Mouse (Mus musculus) forebrain, embryonic 15.5 days (tissue): ENCODE results near the gene H2-DMb1. TPM values are rescaled to one million over a fixed set of nuclear protein-coding genes. Genes with fewer than 3 reads are reported as not detected.

Experiments used
- ATAC-seq: fragments of 200-750 bp; cut with Nextera tagmentation; replicated peaks from 2 replicates; pipeline ENCODE4 v1.8.0; 2017; ENCODE audit warnings: mild to moderate bottlenecking, moderate TSS enrichment, moderate library complexity
- H3K27ac ChIP-seq: fragments of 300-500 bp; sonication (generic); replicated peaks from 2 replicates; pipeline ENCODE4 v1.5.1; 2015; ENCODE audit warnings: mild to moderate bottlenecking, inconsistent platforms
- H3K27me3 ChIP-seq: fragments of 300-500 bp; sonication (generic); 2 replicates; pipeline ENCODE4 v1.6.1; 2015; ENCODE audit warnings: inconsistent platforms
- H3K36me3 ChIP-seq: fragments of 300-500 bp; sonication (generic); 2 replicates; pipeline ENCODE4 v1.6.1; 2015; ENCODE audit warnings: mild to moderate bottlenecking, inconsistent platforms
- H3K4me1 ChIP-seq: fragments of 300-500 bp; sonication (generic); 2 replicates; pipeline ENCODE4 v1.6.1; 2015; ENCODE audit warnings: inconsistent platforms
- H3K4me2 ChIP-seq: fragments of 300-500 bp; sonication (generic); replicated peaks from 2 replicates; pipeline ENCODE4 v1.6.1; 2015; ENCODE audit warnings: mild to moderate bottlenecking, inconsistent platforms
- H3K4me3 ChIP-seq: fragments of 300-500 bp; sonication (generic); 2 replicates; pipeline ENCODE4 v1.5.1; 2015; ENCODE audit warnings: mild to moderate bottlenecking, inconsistent platforms
- H3K9ac ChIP-seq: fragments of 300-500 bp; sonication (generic); replicated peaks from 2 replicates; pipeline ENCODE4 v1.6.1; 2015; ENCODE audit warnings: mild to moderate bottlenecking, inconsistent platforms
- H3K9me3 ChIP-seq: fragments of 300-500 bp; sonication (generic); 2 replicates; pipeline ENCODE4 v1.6.1; 2016; ENCODE audit warnings: inconsistent platforms
- WGBS: fragments of 180-500 bp; shearing (Covaris S2); methylation state at CpG from one replicate; pipeline ENCODE4 v1.1.7; 2015; ENCODE audit warnings: mixed read lengths; 5-methylcytosine and 5-hydroxymethylcytosine counted together
- polyA plus RNA-seq: library from polyadenylated mRNA; unstranded; fragments of >200 nt; fragmentation: Nextera tagmentation; extraction: Ambion mirVana; gene quantifications from 2 replicates; pipeline ENCODE4 v1.2.1, GENCODE M21; 2015

The H2-DMb1 gene
- polyA plus RNA-seq, 1 experiment from 2014 or later: 0.88 TPM

GRCm38 (mm10) chr17:34208421-34208820, 55.5 kb downstream of the H2-DMb1 start:
- no peak for ATAC-seq
- H3K9ac ChIP-seq: no peak overlapping the region
- no peak overlapping the region for H3K27ac ChIP-seq
- H3K4me2 ChIP-seq: no peak overlapping the region
- no peaks in the 10 kb centered on the region for H3K9me3 ChIP-seq
- H3K4me1 ChIP-seq: peaks cover 11% of the 10 kb centered on the region; the same call in 1 of the 2 replicates
- H3K27me3 ChIP-seq: peaks cover 48% of the 10 kb centered on the region
- H3K36me3 ChIP-seq: no peaks in the 10 kb centered on the region
- WGBS: 23% methylated on average over 10 of the region's 10 CpGs
- no peak overlapping the region for H3K4me3 ChIP-seq

DNA sequence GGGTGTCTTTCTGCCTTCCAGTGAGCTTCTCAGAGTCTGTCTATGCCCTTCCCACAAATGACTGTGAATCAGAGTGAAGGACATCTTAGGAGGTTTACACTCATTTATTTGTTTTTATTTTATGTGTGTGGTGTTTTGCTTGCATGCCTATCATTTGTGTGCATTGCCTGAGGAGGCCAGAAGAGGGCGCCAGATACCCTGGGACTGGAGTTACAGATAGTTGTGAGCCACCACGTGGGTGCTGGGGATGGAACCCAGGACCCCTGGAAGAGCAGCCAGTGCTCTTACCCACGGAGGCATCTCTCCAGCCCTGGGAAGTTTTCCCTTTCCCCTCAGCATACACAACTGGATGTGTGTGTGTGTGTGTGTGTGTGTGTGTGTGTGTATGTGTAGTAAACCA, 56.8 kb downstream of the H2-DMb1 start:
- H3K4me3 ChIP-seq: no peak overlapping the region
- H3K9ac ChIP-seq: no peak overlapping the region
- H3K27ac ChIP-seq: no peak overlapping the region
- peaks cover 46% of the 10 kb centered on the region for H3K27me3 ChIP-seq
- H3K4me2 ChIP-seq: no peak overlapping the region
- ATAC-seq: no peak
- H3K36me3 ChIP-seq: no peaks in the 10 kb centered on the region
- H3K9me3 ChIP-seq: no peaks in the 10 kb centered on the region
- peaks cover 9% of the 10 kb centered on the region; the same call in 1 of the 2 replicates for H3K4me1 ChIP-seq
- 52% methylated on average over 3 of the region's 3 CpGs for WGBS

Other genes with a start within 250 kb of the H2-DMb1 start
- gene Platr17, start 247.9 kb upstream of the H2-DMb1 start, polyA plus RNA-seq: 0.32 and 0.80 TPM in 2 replicates
- gene Daxx, start 243.7 kb upstream of the H2-DMb1 start, polyA plus RNA-seq: 61.5 and 63.5 TPM in 2 replicates
- gene Tapbp, start 237.2 kb upstream of the H2-DMb1 start, polyA plus RNA-seq: 18.2 and 18.4 TPM in 2 replicates
- gene Zbtb22, start 237.2 kb upstream of the H2-DMb1 start, polyA plus RNA-seq: 18.7 and 19.5 TPM in 2 replicates
- 46.6 and 47.2 TPM in 2 replicates for gene Rgl2, start 223.5 kb upstream of the H2-DMb1 start, polyA plus RNA-seq
- 198 and 212 TPM in 2 replicates for gene Pfdn6, start 212.7 kb upstream of the H2-DMb1 start, polyA plus RNA-seq
- 31.0 and 33.4 TPM in 2 replicates for gene Wdr46, start 212.4 kb upstream of the H2-DMb1 start, polyA plus RNA-seq
- 10.1 and 10.4 TPM in 2 replicates for gene B3galt4, start 201.6 kb upstream of the H2-DMb1 start, polyA plus RNA-seq
- 75.8 and 79.7 TPM in 2 replicates for gene Vps52, start 197.3 kb upstream of the H2-DMb1 start, polyA plus RNA-seq
- 864 and 971 TPM in 2 replicates for gene Rps18, start 197.1 kb upstream of the H2-DMb1 start, polyA plus RNA-seq
- gene H2-K1, start 152.7 kb upstream of the H2-DMb1 start, polyA plus RNA-seq: 8.1 and 13.0 TPM in 2 replicates
- gene Ring1, start 128.4 kb upstream of the H2-DMb1 start, polyA plus RNA-seq: 21.9 and 22.9 TPM in 2 replicates
- 64.4 and 74.3 TPM in 2 replicates for gene H2-Ke6, start 125.0 kb upstream of the H2-DMb1 start, polyA plus RNA-seq
- 148 and 156 TPM in 2 replicates for gene Slc39a7, start 121.4 kb upstream of the H2-DMb1 start, polyA plus RNA-seq
- 58.2 and 64.5 TPM in 2 replicates for gene Rxrb, start 121.3 kb upstream of the H2-DMb1 start, polyA plus RNA-seq
- gene Col11a2, start 113.6 kb upstream of the H2-DMb1 start, polyA plus RNA-seq: 2.0 and 2.1 TPM in 2 replicates
- 0.15 TPM in 1 of 2 replicates, not detected in the other for gene H2-Oa, start 60.7 kb upstream of the H2-DMb1 start, polyA plus RNA-seq
- 12.9 and 13.0 TPM in 2 replicates for gene H2-DMa, start 33.5 kb upstream of the H2-DMb1 start, polyA plus RNA-seq
- 132 and 133 TPM in 2 replicates for gene Brd2, start 30.4 kb upstream of the H2-DMb1 start, polyA plus RNA-seq
- gene H2-DMb2, start 9.8 kb upstream of the H2-DMb1 start, polyA plus RNA-seq: 1.0 and 1.4 TPM in 2 replicates
- gene Tap1, start 34.5 kb downstream of the H2-DMb1 start, polyA plus RNA-seq: 1.5 and 1.6 TPM in 2 replicates
- gene Psmb9, start 34.7 kb downstream of the H2-DMb1 start, polyA plus RNA-seq: 0.73 and 1.1 TPM in 2 replicates
- 2.3 and 2.6 TPM in 2 replicates for gene Psmb8, start 44.6 kb downstream of the H2-DMb1 start, polyA plus RNA-seq
- 1.3 and 1.7 TPM in 2 replicates for gene Tap2, start 50.5 kb downstream of the H2-DMb1 start, polyA plus RNA-seq
- gene H2-Ob, start 85.8 kb downstream of the H2-DMb1 start, polyA plus RNA-seq: 0.20 TPM in 1 of 2 replicates, not detected in the other
- 0.86 and 1.2 TPM in 2 replicates for gene H2-Ab1, start 104.6 kb downstream of the H2-DMb1 start, polyA plus RNA-seq
- gene H2-Aa, start 134.8 kb downstream of the H2-DMb1 start, polyA plus RNA-seq: 0.23 TPM in 1 of 2 replicates, not detected in the other
- 1.1 and 1.6 TPM in 2 replicates for gene H2-Eb1, start 152.8 kb downstream of the H2-DMb1 start, polyA plus RNA-seq
- 0.14 TPM in 1 of 2 replicates, not detected in the other for gene H2-Eb2, start 172.6 kb downstream of the H2-DMb1 start, polyA plus RNA-seq
- 0.06 TPM in 1 of 2 replicates, not detected in the other for gene Btnl2, start 201.8 kb downstream of the H2-DMb1 start, polyA plus RNA-seq
- gene Btnl1, start 224.1 kb downstream of the H2-DMb1 start, polyA plus RNA-seq: not detected in 2 replicates
- gene BC051142, start 245.7 kb downstream of the H2-DMb1 start, polyA plus RNA-seq: 1.5 and 3.3 TPM in 2 replicates